Mouse (Mus musculus) liver, postnatal 0 days (tissue): ENCODE data around the gene Cdkl5. TPM values are rescaled to one million over a fixed set of nuclear protein-coding genes. Genes with fewer than 3 reads are reported as not detected.

Experiments used
- ATAC-seq: fragments of 200-750 bp; cut with Nextera tagmentation; 2 replicates; pipeline ENCODE4 v1.8.0; 2017; ENCODE audit warnings: mild to moderate bottlenecking, moderate library complexity
- DNase-seq: peaks from one replicate; pipeline ENCODE4 v3.0.0-alpha.2; 2016
- H3K27ac ChIP-seq: fragments of 300-500 bp; sonication (generic); 2 replicates; pipeline ENCODE4 v1.5.1; 2014; ENCODE audit warnings: antibody characterized with exemption, moderate library complexity, mild to moderate bottlenecking, low read depth
- H3K27me3 ChIP-seq: fragments of 300-500 bp; sonication (generic); 2 replicates; pipeline ENCODE4 v1.6.1; 2014; ENCODE audit warnings: low read length, control low read depth, mixed read lengths; ENCODE audit not compliant: insufficient read depth
- H3K36me3 ChIP-seq: fragments of 300-500 bp; sonication (generic); replicated peaks from 2 replicates; pipeline ENCODE4 v1.6.1; 2014; ENCODE audit warnings: mild to moderate bottlenecking, control low read depth, low read length, moderate library complexity, mixed read lengths; ENCODE audit not compliant: insufficient read depth
- H3K4me1 ChIP-seq: fragments of 300-500 bp; sonication (generic); 2 replicates; pipeline ENCODE4 v1.6.1; 2014; ENCODE audit warnings: antibody characterized with exemption, mild to moderate bottlenecking, control low read depth; ENCODE audit not compliant: insufficient read depth
- H3K4me2 ChIP-seq: fragments of 300-500 bp; sonication (generic); 2 replicates; pipeline ENCODE4 v1.6.1; 2014; ENCODE audit warnings: low read depth, mild to moderate bottlenecking, low read length, moderate library complexity, mixed read lengths
- H3K4me3 ChIP-seq: fragments of 300-500 bp; sonication (generic); 2 replicates; pipeline ENCODE4 v1.5.1; 2014; ENCODE audit warnings: low read depth, low read length
- H3K9ac ChIP-seq: fragments of 300-500 bp; sonication (generic); replicated peaks from 2 replicates; pipeline ENCODE4 v1.6.1; 2014; ENCODE audit warnings: mild to moderate bottlenecking, moderate library complexity
- H3K9me3 ChIP-seq: fragments of 300-500 bp; sonication (generic); 2 replicates; pipeline ENCODE4 v1.6.1; 2016; ENCODE audit warnings: mild to moderate bottlenecking, control low read depth, low read length, mixed read lengths
- CTCF ChIP-seq: sonication (generic); IDR thresholded peaks from 2 replicates; pipeline ENCODE4 v1.5.1; 2016; ENCODE audit warnings: antibody characterized with exemption, low read depth
- EP300 ChIP-seq: IDR thresholded peaks from 2 replicates; pipeline ENCODE4 v1.6.1; 2016; ENCODE audit warnings: antibody characterized with exemption, low read depth, mild to moderate bottlenecking
- WGBS: fragments of 180-500 bp; shearing (Covaris S2); extraction: QIAGEN DNeasy Blood & Tissue Kit; methylation state at CpG from one replicate; pipeline ENCODE4 v1.1.7; 2014; ENCODE audit not compliant: insufficient replicate concordance; 5-methylcytosine and 5-hydroxymethylcytosine counted together
- polyA plus RNA-seq: library from polyadenylated mRNA; unstranded; fragments of >200 nt; fragmentation: Nextera tagmentation; extraction: Ambion mirVana; gene quantifications from 2 replicates; pipeline ENCODE4 v1.2.1, GENCODE M21; 2015

Cdkl5 gene
- polyA plus RNA-seq, 1 experiment from 2014 or later: 0.34 TPM

DNA sequence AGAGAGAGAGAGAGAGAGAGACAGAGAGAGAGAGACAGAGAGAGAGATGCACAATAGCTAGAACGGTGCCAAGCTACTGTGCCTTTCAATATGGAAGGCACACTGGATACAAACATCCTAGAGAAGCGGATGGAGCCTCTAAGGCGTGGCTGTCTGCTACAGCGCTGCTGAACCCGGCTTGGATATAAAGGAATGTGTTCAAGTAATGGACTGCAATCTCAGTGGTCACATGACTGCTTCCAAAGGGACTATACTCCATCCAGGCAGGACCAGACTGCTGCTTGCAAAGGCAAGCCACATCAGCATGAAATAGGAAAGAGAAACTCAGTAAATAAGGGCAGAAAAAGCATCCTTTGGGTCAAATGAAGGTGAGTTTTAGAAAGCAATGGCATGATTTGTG, 258.9 kb downstream of the Cdkl5 start, which contains the start of gene Ppef1:
TSS of gene Ppef1 (minus strand) at position 116 of the 400 bp plus-strand sequence.
- 76% methylated on average over 5 of the region's 5 CpGs for WGBS
- Histone ChIP-seq H3K27me3 (no peaks in the 10 kb centered on the region), H3K4me2 (no peak within 1 kb of the TSS), H3K9ac (no peak within 1 kb of the TSS), H3K4me3 (no peak within 1 kb of the TSS), H3K9me3 (no peaks in the 10 kb centered on the region), H3K4me1 (no peaks in the 10 kb centered on the region), H3K27ac (no peak within 1 kb of the TSS), H3K36me3 (no peaks in the 10 kb centered on the region)
- ATAC-seq: no peak
- TF ChIP-seq EP300 (no peak), CTCF (no peak)
- no peak for DNase-seq

Other genes starting within 250 kb of the Cdkl5 start
- not detected in 2 replicates for gene Rs1, start 226.7 kb downstream of the Cdkl5 start, polyA plus RNA-seq
- gene Gja6, start 87.7 kb downstream of the Cdkl5 start, polyA plus RNA-seq: 0.07 and 0.08 TPM in 2 replicates
- 0.25 and 0.31 TPM in 2 replicates for gene Scml2, start 122.5 kb upstream of the Cdkl5 start, polyA plus RNA-seq